Mouse (Mus musculus) heart, adult 2 months (tissue): Measurements from ENCODE around the gene Pwp2.

Experiments used
- CTCF ChIP-seq: fragments of 200-600 bp; IDR thresholded peaks from 2 replicates; pipeline ENCODE4 v1.8.1; 2022; ENCODE audit warnings: antibody characterized with exemption, mild to moderate bottlenecking, moderate library complexity
- EP300 ChIP-seq: fragments of 200-500 bp; IDR thresholded peaks from 2 replicates; pipeline ENCODE4 v1.6.1; 2011; ENCODE audit warnings: low read depth, low read length, control low read depth; ENCODE audit not compliant: insufficient read depth
- POLR2A ChIP-seq: fragments of 200-500 bp; IDR thresholded peaks from 2 replicates; pipeline ENCODE4 v1.6.1; 2011; ENCODE audit warnings: mild to moderate bottlenecking, low read depth, low read length, control low read depth; ENCODE audit not compliant: insufficient read depth

DNA sequence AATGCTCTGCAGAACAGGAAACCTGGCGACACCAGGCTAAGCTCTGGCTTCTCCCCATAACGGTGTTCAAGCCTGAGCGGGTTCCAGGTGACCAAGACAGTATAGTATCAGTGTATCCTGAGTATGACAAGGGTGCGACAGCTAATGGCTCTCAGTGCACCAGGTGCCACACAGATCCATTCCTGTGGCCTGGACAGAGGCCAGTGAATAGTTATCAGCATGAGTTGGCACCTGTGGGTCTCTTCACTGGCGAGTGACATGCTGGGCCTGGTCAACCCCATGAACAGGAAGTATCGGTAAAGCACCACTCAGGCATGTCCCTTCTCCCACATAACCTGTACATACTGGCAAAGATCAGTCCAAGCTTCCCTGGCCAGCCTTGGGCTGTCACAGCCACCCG lies 13.9 kb downstream of the Pwp2 start:
- no peak for TF ChIP-seq POLR2A
- no peak for TF ChIP-seq EP300
- TF ChIP-seq CTCF, result no peak
